Mouse (Mus musculus) forebrain, embryonic 16.5 days (tissue): Measurements from ENCODE around the gene Lactb. TPM values are rescaled to one million over a fixed set of nuclear protein-coding genes. Genes with fewer than 3 reads are reported as not detected.

ENCODE experiments used
- ATAC-seq: fragments of 200-750 bp; cut with Nextera tagmentation; 2 replicates; pipeline ENCODE4 v1.8.0; 2017; ENCODE audit warnings: mild to moderate bottlenecking, moderate library complexity
- H3K27ac ChIP-seq: fragments of 300-500 bp; sonication (generic); 2 replicates; pipeline ENCODE4 v1.5.1; 2014; ENCODE audit warnings: low read length, control low read depth
- H3K27me3 ChIP-seq: fragments of 300-500 bp; sonication (generic); replicated peaks from 2 replicates; pipeline ENCODE4 v1.6.1; 2014; ENCODE audit warnings: low read length; ENCODE audit not compliant: control insufficient read depth, insufficient read depth
- H3K36me3 ChIP-seq: fragments of 300-500 bp; sonication (generic); 2 replicates; pipeline ENCODE4 v1.6.1; 2014; ENCODE audit not compliant: control insufficient read depth, insufficient read depth
- H3K4me1 ChIP-seq: fragments of 300-500 bp; sonication (generic); replicated peaks from 2 replicates; pipeline ENCODE4 v1.6.1; 2014; ENCODE audit warnings: low read length; ENCODE audit not compliant: control insufficient read depth, insufficient read depth
- H3K4me2 ChIP-seq: fragments of 300-500 bp; sonication (generic); 2 replicates; pipeline ENCODE4 v1.6.1; 2014; ENCODE audit warnings: mild to moderate bottlenecking, low read length, control low read depth
- H3K4me3 ChIP-seq: fragments of 300-500 bp; sonication (generic); replicated peaks from 2 replicates; pipeline ENCODE4 v1.5.1; 2014; ENCODE audit warnings: mild to moderate bottlenecking, low read length, control low read depth
- H3K9ac ChIP-seq: fragments of 300-500 bp; sonication (generic); replicated peaks from 2 replicates; pipeline ENCODE4 v1.6.1; 2014; ENCODE audit warnings: low read depth, low read length, control low read depth
- H3K9me3 ChIP-seq: fragments of 300-500 bp; sonication (generic); 2 replicates; pipeline ENCODE4 v1.6.1; 2016; ENCODE audit warnings: low read length; ENCODE audit not compliant: control insufficient read depth
- WGBS: fragments of 180-500 bp; shearing (Covaris S2); extraction: QIAGEN DNeasy Blood & Tissue Kit; methylation state at CpG from one replicate; pipeline ENCODE4 v1.1.7; 2014; 5-methylcytosine and 5-hydroxymethylcytosine counted together
- polyA plus RNA-seq: library from polyadenylated mRNA; unstranded; fragments of >200 nt; fragmentation: Nextera tagmentation; extraction: Ambion mirVana; gene quantifications from 2 replicates; pipeline ENCODE4 v1.2.1, GENCODE M21; 2015

Lactb gene
- polyA plus RNA-seq, 1 experiment from 2014 or later: 9.6 TPM

DNA sequence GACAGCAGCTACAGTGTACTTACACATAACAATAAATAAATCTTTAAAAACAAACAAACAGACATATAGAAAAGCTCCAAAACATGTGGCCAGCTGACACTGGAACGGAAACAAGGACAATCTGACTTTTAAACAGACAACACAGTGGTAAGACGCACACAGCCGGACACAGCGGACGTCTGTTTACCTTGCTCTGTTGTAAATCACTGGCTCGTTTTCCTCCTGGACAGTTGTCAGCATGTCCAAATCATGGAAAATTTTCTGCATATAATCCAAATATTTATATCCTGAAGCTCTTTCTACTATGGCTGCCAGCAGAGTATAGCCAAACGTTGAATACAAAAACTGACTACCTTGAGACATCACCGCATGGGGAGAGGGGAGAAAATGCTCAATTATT is 7.8 kb downstream of the Lactb start:
- H3K9me3 ChIP-seq: no peaks in the 10 kb centered on the region
- no peak overlapping the region for H3K4me2 ChIP-seq
- H3K27ac ChIP-seq: no peak overlapping the region
- 84% methylated on average over 8 of the region's 8 CpGs for WGBS
- H3K9ac ChIP-seq: no peak overlapping the region
- H3K36me3 ChIP-seq: peaks cover 8% of the 10 kb centered on the region
- H3K4me3 ChIP-seq: no peak overlapping the region
- no peaks in the 10 kb centered on the region for H3K4me1 ChIP-seq
- H3K27me3 ChIP-seq: no peaks in the 10 kb centered on the region
- ATAC-seq: no peak

DNA sequence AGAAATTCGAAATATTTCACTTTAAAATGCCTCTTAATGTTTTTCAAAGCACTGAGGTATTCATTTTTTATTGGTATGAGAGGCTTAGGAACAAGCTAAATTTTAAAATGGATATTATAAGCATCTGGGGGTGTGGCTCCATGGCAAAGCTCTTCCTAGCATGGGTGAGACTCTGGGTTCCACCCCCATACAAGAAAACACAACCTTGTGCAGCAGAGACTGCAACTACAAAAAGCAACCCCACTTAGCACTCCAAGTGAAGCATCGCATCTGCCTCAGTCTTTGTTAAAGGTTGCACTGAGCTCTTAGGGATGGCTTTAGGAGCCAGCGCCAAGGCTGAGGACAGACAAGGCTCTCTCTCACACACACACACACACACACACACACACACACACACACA is 13.8 kb downstream of the Lactb start:
- WGBS: 74% methylated on average over 3 of the region's 3 CpGs
- Histone ChIP-seq H3K9ac (no peak overlapping the region), H3K36me3 (no peaks in the 10 kb centered on the region), H3K27me3 (no peaks in the 10 kb centered on the region), H3K4me2 (no peak overlapping the region), H3K27ac (no peak overlapping the region), H3K9me3 (no peaks in the 10 kb centered on the region), H3K4me3 (no peak overlapping the region), H3K4me1 (no peaks in the 10 kb centered on the region)
- no peak for ATAC-seq

DNA sequence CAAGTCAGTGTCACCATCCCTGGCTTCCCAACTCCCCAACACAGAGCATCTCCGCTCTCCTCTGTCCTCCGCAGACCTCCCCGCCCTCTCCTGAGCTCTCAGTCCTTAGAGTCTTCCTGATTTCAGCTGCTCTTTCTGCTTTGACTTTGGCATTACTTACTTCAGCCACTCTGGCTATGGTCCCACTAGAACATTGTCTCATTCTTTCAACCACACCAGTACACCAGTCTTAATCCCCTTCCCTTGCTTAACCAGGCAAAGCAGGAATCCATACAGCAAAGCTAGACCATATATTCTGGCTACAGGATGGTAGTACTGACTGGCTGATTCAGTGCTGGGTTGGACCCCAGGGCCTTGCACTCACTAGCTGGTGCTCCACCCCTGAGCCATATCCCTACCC is 17.8 kb downstream of the Lactb start:
- H3K9me3 ChIP-seq: no peaks in the 10 kb centered on the region
- H3K27me3 ChIP-seq: no peaks in the 10 kb centered on the region
- no peak overlapping the region for H3K27ac ChIP-seq
- no peaks in the 10 kb centered on the region for H3K36me3 ChIP-seq
- no peak overlapping the region for H3K4me2 ChIP-seq
- no peak for ATAC-seq
- no peak overlapping the region for H3K4me3 ChIP-seq
- 90% methylated on average over 3 of the region's 3 CpGs for WGBS
- no peaks in the 10 kb centered on the region for H3K4me1 ChIP-seq
- H3K9ac ChIP-seq: no peak overlapping the region

DNA sequence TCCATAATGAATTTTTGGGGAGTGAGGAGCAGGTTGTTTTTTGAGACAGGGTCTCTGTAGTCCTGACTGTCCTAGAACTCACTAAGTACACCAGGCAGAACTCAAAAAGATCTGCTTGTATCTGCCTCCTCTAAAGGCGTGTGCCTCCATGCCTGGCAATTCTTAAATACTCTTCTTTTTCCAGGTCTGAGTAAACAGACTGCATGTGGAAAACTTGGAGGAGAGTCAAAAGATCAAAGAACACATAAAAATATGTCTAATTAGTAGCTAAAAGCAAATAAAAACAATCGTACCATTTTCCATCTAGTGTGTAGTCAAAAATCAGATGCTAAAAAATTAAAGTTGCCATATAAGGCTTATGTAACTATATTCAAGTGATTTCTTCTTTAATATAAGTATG is 22.4 kb downstream of the Lactb start:
- Histone ChIP-seq H3K9ac (no peak overlapping the region), H3K4me2 (no peak overlapping the region), H3K27ac (no peak overlapping the region), H3K4me3 (no peak overlapping the region), H3K36me3 (peaks cover 2% of the 10 kb centered on the region; the same call in 1 of the 2 replicates), H3K27me3 (no peaks in the 10 kb centered on the region), H3K4me1 (no peaks in the 10 kb centered on the region), H3K9me3 (no peaks in the 10 kb centered on the region)
- ATAC-seq: no peak
- WGBS: 71% methylated on average over 2 of the region's 2 CpGs

DNA sequence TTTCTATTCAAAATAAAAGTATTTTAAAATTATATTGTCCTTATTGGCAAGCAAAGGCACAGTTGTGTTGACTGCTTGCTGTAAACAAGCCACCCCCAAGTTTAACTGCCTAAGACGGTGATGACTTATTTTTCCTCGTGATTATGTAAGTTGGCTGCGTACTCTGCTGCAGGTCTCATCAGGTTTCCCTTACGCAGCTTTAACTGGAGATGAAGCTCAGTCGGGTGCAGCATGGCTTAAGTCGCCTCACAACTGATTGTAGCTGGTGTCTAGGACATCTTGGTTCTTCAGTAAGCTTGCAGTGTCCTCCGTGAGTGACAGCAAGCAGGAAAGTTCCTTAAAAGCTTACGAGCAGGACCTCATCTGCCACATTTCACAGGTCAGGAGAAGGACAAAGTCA is 23.0 kb downstream of the Lactb start:
- Histone ChIP-seq H3K9ac (no peak overlapping the region), H3K27me3 (no peaks in the 10 kb centered on the region), H3K4me2 (no peak overlapping the region), H3K4me3 (no peak overlapping the region), H3K9me3 (no peaks in the 10 kb centered on the region), H3K4me1 (no peaks in the 10 kb centered on the region), H3K27ac (no peak overlapping the region), H3K36me3 (peaks cover 2% of the 10 kb centered on the region; the same call in 1 of the 2 replicates)
- ATAC-seq: no peak
- 85% methylated on average over 8 of the region's 8 CpGs for WGBS

DNA sequence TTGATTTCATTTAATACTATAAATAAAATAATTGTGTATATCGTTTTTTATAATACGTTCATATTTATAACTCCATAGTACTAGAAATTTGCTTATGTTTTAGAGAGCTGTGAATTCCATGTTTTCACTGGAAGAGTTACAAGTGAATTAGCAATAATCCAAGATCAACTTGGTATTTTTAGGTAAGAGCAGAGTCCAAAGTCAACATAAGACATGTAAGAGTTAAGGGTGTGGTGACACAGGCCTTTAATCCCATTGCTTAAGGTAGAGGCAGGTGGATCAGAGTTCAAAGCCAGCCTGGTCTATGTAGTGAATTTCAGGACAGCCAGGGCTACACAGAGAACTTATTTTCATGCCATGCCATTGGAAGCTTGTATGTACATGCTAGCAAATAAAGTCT is 26.7 kb downstream of the Lactb start:
- Histone ChIP-seq H3K27me3 (no peaks in the 10 kb centered on the region), H3K9ac (no peak overlapping the region), H3K27ac (no peak overlapping the region), H3K4me2 (no peak overlapping the region), H3K4me1 (peaks cover 5% of the 10 kb centered on the region), H3K4me3 (no peak overlapping the region), H3K9me3 (no peaks in the 10 kb centered on the region), H3K36me3 (peaks cover 2% of the 10 kb centered on the region; the same call in 1 of the 2 replicates)
- WGBS: 95% methylated on average over 2 of the region's 2 CpGs
- ATAC-seq: no peak

DNA sequence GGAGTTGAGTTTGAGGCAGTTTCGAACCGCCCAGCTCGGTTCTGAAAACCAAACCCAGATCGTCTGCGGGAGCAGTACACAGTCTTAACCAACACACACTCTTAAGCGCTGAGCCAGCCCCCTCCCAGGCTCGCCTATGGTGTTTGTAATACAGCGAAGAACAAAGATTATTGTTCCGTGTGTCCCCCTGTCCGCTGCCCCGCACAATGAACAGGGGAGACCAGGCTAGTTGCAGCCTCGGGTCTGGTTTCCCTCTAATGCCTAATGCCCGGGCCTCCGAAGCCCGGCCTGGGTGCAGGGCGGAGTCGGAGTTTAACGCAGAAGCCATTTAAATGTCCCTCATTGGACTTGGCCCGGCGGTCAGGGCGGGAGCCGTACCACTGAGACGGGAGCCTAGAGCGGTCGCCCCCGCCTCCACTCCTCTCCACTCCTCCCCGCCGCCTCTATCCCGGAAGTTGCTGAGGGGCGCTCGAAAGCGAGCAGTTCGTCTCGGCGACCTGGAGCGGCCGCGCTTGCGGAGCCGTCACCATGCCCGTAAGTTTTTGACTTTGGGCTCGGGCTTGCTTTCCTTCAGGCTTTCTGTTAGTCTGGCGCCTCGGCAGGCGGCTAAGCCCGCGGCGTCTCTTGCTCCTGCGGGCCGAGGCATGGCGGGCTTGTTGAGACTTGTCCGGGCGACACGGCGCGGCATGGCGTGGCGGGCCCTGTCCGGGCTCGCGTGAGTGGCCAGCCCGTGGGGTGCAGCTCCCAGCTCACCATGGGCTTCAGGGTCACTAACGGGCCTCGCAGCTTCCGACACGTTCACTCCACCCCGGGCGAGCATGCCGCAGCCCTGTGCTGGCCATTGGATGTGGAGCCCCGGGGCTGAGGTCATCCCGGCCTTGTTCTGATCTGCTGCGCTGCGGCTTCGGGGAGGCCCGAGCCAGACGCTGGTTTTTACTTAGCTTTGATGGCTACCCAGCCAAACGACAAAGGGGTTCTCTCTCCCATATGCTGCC is 29.3 kb downstream of the Lactb start, which contains the start of gene Rps27l:
Rps27l (plus strand) TSS at position 440 of the 995 bp plus-strand sequence.
- Histone ChIP-seq H3K4me2 (peak within 1 kb of the TSS; percentile 74), H3K9me3 (no peaks in the 10 kb centered on the region), H3K27me3 (no peaks in the 10 kb centered on the region), H3K4me3 (peak within 1 kb of the TSS; percentile 72), H3K4me1 (peaks cover 5% of the 10 kb centered on the region), H3K27ac (peak within 1 kb of the TSS; percentile 96), H3K36me3 (peaks cover 2% of the 10 kb centered on the region; the same call in 1 of the 2 replicates), H3K9ac (peak within 1 kb of the TSS; percentile 95)
- WGBS: under 1% methylated on average over 76 of the region's 77 CpGs
- ATAC-seq: peak; percentile 99

DNA sequence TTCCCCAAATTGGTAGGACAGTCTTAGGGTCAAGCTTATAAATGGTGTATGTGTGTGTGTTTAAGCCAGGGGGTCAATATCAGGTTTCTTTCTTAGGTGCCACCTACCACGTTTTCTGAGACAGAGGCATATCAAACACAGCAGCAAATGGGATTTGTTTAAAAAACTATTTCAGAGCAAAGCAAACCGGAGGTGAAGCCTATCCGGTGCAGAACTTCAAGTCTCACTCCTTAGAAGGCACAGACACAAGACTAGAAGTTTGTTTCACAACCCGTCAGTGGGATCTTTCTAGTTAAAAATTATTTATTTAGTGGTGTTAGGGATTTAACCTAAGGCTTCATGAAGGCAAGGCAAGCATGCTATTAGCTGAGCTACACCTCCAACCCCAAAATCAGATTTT is 30.1 kb downstream of the Lactb start:
- ATAC-seq: no peak
- Histone ChIP-seq H3K36me3 (peaks cover 2% of the 10 kb centered on the region; the same call in 1 of the 2 replicates), H3K27me3 (no peaks in the 10 kb centered on the region), H3K4me1 (peaks cover 5% of the 10 kb centered on the region), H3K27ac (peak overlapping the region; percentile 96), H3K9ac (peak overlapping the region; percentile 95), H3K9me3 (no peaks in the 10 kb centered on the region), H3K4me2 (peak overlapping the region; percentile 57), H3K4me3 (peak overlapping the region; percentile 72)
- WGBS: 18% methylated on average over 4 of the region's 4 CpGs

DNA sequence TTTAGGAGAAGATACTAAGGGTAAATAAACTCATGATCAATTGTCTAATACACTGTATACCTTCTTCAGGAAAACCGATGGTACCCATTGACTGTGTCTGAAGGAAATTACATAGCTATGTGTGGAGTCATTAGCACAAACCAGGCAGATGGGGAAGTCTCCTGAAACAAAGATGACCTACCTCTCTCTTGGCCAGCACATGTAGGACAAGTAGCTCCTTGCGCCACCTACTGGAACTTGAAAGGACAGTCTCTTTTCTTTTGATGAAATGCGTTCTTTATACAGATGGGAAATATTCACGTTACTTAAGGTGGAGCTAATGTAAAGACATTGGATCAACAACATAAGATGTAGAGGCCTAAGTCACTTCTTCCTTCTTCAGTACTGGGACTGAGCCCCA is 36.4 kb downstream of the Lactb start:
- peak; percentile 7; the same call in 1 of the 2 replicates for ATAC-seq

More for the DNA sequence above, 36.4 kb downstream of the Lactb start:
- H3K27me3 ChIP-seq: no peaks in the 10 kb centered on the region
- H3K4me1 ChIP-seq: peaks cover 9% of the 10 kb centered on the region
- no peak overlapping the region for H3K4me2 ChIP-seq
- no peaks in the 10 kb centered on the region for H3K9me3 ChIP-seq
- WGBS: 3% methylated on average over 4 of the region's 4 CpGs
- no peaks in the 10 kb centered on the region for H3K36me3 ChIP-seq
- no peak overlapping the region for H3K9ac ChIP-seq
- no peak overlapping the region for H3K4me3 ChIP-seq
- H3K27ac ChIP-seq: no peak overlapping the region
